Mouse (Mus musculus) MEL (cell line): ENCODE results near the gene Iqschfp. TPM values are rescaled to one million over a fixed set of nuclear protein-coding genes. Genes with fewer than 3 reads are reported as not detected.

ENCODE experiments used
- DNase-seq: peaks from one replicate; pipeline ENCODE4 v3.0.0; 2011; ENCODE audit warnings: low read depth, low spot score
- H3K27ac ChIP-seq: 2 replicates; pipeline ENCODE4 v1.5.1; 2012; ENCODE audit warnings: low read depth, mild to moderate bottlenecking, control low read depth, low read length, moderate library complexity; ENCODE audit not compliant: control insufficient read depth
- H3K27me3 ChIP-seq, 2 experiments: fragments of 150-350 bp in 1 of 2; sonication (generic) in 1 of 2; 2 replicates each; pipeline ENCODE4 v1.6.1; 2012; ENCODE audit warnings: low read length in 2 of 2, mild to moderate bottlenecking in 2 of 2, improper control_type of control experiment in 1 of 2, moderate library complexity in 1 of 2; ENCODE audit not compliant: insufficient read depth in 2 of 2, control insufficient read depth in 1 of 2
- H3K36me3 ChIP-seq, 2 experiments: 2 replicates each; pipeline ENCODE4 v1.6.1; 2012 to 2014; ENCODE audit warnings: low read length in 2 of 2, improper control_type of control experiment in 1 of 2, inconsistent platforms in 1 of 2, mild to moderate bottlenecking in 1 of 2; ENCODE audit not compliant: insufficient read depth in 2 of 2, control insufficient read depth in 1 of 2
- H3K4me1 ChIP-seq, 2 experiments: fragments of 150-350 bp in 1 of 2; sonication (generic) in 1 of 2; 2 replicates each; pipeline ENCODE4 v1.6.1; 2012; ENCODE audit warnings: low read length in 2 of 2, improper control_type of control experiment in 1 of 2, mild to moderate bottlenecking in 1 of 2; ENCODE audit not compliant: insufficient read depth in 2 of 2, control insufficient read depth in 1 of 2
- H3K4me3 ChIP-seq, 2 experiments: fragments of 150-350 bp in 1 of 2; sonication (generic) in 1 of 2; 2 replicates each; pipeline ENCODE4 v1.5.1; 2012; ENCODE audit warnings: low read depth in 2 of 2, low read length in 2 of 2, mild to moderate bottlenecking in 2 of 2, moderate library complexity in 2 of 2, control low read depth in 1 of 2, improper control_type of control experiment in 1 of 2; ENCODE audit not compliant: control insufficient read depth in 1 of 2, insufficient read depth in 1 of 2
- H3K79me2 ChIP-seq: 2 replicates; pipeline ENCODE4 v1.6.1; 2012; ENCODE audit warnings: mild to moderate bottlenecking, low read length, moderate library complexity; ENCODE audit not compliant: control insufficient read depth, poor library complexity, insufficient read depth
- H3K9ac ChIP-seq: 2 replicates; pipeline ENCODE4 v1.6.1; 2012; ENCODE audit warnings: low read depth, mild to moderate bottlenecking, control low read depth, low read length, moderate library complexity; ENCODE audit not compliant: control insufficient read depth, poor library complexity, severe bottlenecking
- H3K9me3 ChIP-seq: fragments of 150-350 bp; sonication (generic); replicated peaks from 2 replicates; pipeline ENCODE4 v1.6.1; 2012; ENCODE audit warnings: mild to moderate bottlenecking, low read length, improper control_type of control experiment, moderate library complexity; ENCODE audit not compliant: insufficient read depth
- E2F4 ChIP-seq: IDR thresholded peaks from 2 replicates; pipeline ENCODE4 v1.6.1; 2011; ENCODE audit warnings: low read depth, low read length, improper control_type of control experiment, borderline replicate concordance
- GATA1 ChIP-seq: IDR thresholded peaks from 2 replicates; pipeline ENCODE4 v1.6.1; 2011; ENCODE audit warnings: low read depth, low read length, improper control_type of control experiment
- HCFC1 ChIP-seq: IDR thresholded peaks from 2 replicates; pipeline ENCODE4 v1.6.1; 2012; ENCODE audit warnings: low read depth, mild to moderate bottlenecking, inconsistent platforms, low read length, improper control_type of control experiment, moderate library complexity
- MAFK ChIP-seq: IDR thresholded peaks from 2 replicates; pipeline ENCODE4 v1.6.1; 2011; ENCODE audit warnings: low read depth, mild to moderate bottlenecking, low read length, improper control_type of control experiment, borderline replicate concordance
- MEF2A ChIP-seq: IDR thresholded peaks from 2 replicates; pipeline ENCODE4 v1.6.1; 2014; ENCODE audit warnings: low read depth, mild to moderate bottlenecking, inconsistent platforms, low read length, improper control_type of control experiment; ENCODE audit not compliant: poor library complexity, insufficient replicate concordance, severe bottlenecking; ENCODE audit errors: extremely low read depth
- MXI1 ChIP-seq: IDR thresholded peaks from 2 replicates; pipeline ENCODE4 v1.6.1; 2011; ENCODE audit warnings: mild to moderate bottlenecking, low read depth, low read length, improper control_type of control experiment
- NELFE ChIP-seq: IDR thresholded peaks from 2 replicates; pipeline ENCODE4 v1.6.1; 2011; ENCODE audit warnings: low read depth, low read length, improper control_type of control experiment
- POLR2A ChIP-seq, 2 experiments: IDR thresholded peaks; 2 replicates each; pipeline ENCODE4 v1.6.1; 2011 to 2012; ENCODE audit warnings: low read length in 2 of 2, mild to moderate bottlenecking in 2 of 2, control low read depth in 1 of 2, improper control_type of control experiment in 1 of 2, low read depth in 1 of 2, moderate library complexity in 1 of 2; ENCODE audit not compliant: control insufficient read depth in 1 of 2, insufficient read depth in 1 of 2, poor library complexity in 1 of 2
- POLR2AphosphoS2 ChIP-seq: IDR thresholded peaks from 2 replicates; pipeline ENCODE4 v1.6.1; 2011; ENCODE audit warnings: low read length, improper control_type of control experiment
- POLR2AphosphoS5 ChIP-seq: IDR thresholded peaks from 2 replicates; pipeline ENCODE4 v1.6.1; 2012; ENCODE audit warnings: low read depth, borderline replicate concordance, mild to moderate bottlenecking, inconsistent platforms, low read length, moderate library complexity, mixed read lengths
- SIN3A ChIP-seq: IDR thresholded peaks from 2 replicates; pipeline ENCODE4 v1.6.1; 2012; ENCODE audit warnings: low read length, improper control_type of control experiment, inconsistent platforms
- TAL1 ChIP-seq: IDR thresholded peaks from 2 replicates; pipeline ENCODE4 v1.6.1; 2012; ENCODE audit warnings: mild to moderate bottlenecking, inconsistent platforms, low read length, moderate library complexity, mixed read lengths
- UBTF ChIP-seq: IDR thresholded peaks from 2 replicates; pipeline ENCODE4 v1.6.1; 2012; ENCODE audit warnings: low read depth, mild to moderate bottlenecking, inconsistent platforms, low read length, improper control_type of control experiment, moderate library complexity, borderline replicate concordance; ENCODE audit not compliant: insufficient read depth
- ZMIZ1 ChIP-seq: IDR thresholded peaks from 2 replicates; pipeline ENCODE4 v1.6.1; 2012; ENCODE audit warnings: low read depth, mild to moderate bottlenecking, inconsistent platforms, low read length, improper control_type of control experiment, moderate library complexity
- polyA plus RNA-seq, 2 experiments: library from polyadenylated mRNA; stranded (reverse) in 1 of 2; unstranded in 1 of 2; fragments of >175 nt in 1 of 2; fragments of >200 nt in 1 of 2; gene quantifications; 2 replicates each; pipeline versions ENCODE4 v1.2.1 to v1.2.4; 2012; ENCODE audit warnings: low replicate concordance in 2 of 2, low read depth in 1 of 2; ENCODE audit not compliant: insufficient read length in 2 of 2, insufficient read depth in 1 of 2, missing spikeins in 1 of 2
- total RNA-seq: library from RNA; depleted of rRNA; stranded (reverse); fragments of 300-350 nt; gene quantifications from 2 replicates; pipeline ENCODE4 v1.2.3, GENCODE M21; 2012

Iqschfp gene
- total and polyA plus RNA-seq, 3 experiments: not detected

DNA sequence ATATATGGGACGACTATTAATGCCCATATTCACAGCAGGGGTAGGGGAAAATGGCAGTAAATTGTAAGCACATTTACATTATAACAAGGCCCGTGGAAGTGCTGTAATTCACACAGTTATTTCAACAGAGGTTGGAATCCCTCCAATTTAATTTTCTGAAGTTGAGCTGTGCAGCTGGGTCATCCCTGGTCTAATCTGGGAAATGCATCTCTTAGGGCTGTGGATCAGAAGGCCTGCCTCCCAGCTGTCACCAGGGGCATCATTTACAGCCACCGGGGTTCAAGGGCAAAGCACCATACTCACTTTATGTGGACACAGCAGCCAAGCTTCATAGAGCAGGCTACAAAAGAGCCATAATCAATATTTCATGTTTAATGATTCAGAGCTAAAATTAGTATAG is 144.1 kb downstream of the Iqschfp start:
- Histone ChIP-seq H3K79me2 (no peaks in the 10 kb centered on the region), H3K9me3 (no peaks in the 10 kb centered on the region), H3K36me3 (no peaks in the 10 kb centered on the region), H3K4me1 (no peaks in the 10 kb centered on the region), H3K9ac (no peak overlapping the region), H3K27ac (no peak overlapping the region)
- DNase-seq: no peak
- TF ChIP-seq GATA1 (no peak), MEF2A (no peak), POLR2AphosphoS2 (no peak), TAL1 (no peak), UBTF (no peak), HCFC1 (no peak), MAFK (no peak), NELFE (no peak)
- TF ChIP-seq, all 39 proteins: peak for 0
- Histone ChIP-seq H3K27me3 (no peaks in the 10 kb centered on the region), H3K4me3 (no peak overlapping the region)

DNA sequence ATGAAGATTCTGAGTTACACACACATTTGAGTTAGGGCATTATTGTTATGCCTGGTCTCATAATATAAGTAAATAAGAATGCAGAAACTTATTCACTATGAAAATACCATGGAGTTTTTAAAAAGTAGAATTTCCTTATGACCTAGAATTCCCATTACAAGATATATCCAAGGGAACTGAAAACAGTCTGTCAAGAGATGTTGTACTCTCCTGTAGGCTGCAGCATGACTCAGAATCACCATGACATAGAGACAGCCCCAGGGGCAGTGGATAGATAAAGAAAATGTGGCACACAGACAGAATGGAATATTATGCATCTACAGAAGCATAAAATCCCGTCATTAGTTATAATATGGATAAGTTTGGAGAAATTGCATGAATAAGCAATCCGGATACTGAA is 150.9 kb downstream of the Iqschfp start:
- Histone ChIP-seq H3K4me3 (no peak overlapping the region), H3K9me3 (no peaks in the 10 kb centered on the region), H3K36me3 (no peaks in the 10 kb centered on the region), H3K79me2 (no peaks in the 10 kb centered on the region), H3K4me1 (no peaks in the 10 kb centered on the region), H3K27ac (no peak overlapping the region), H3K9ac (no peak overlapping the region), H3K27me3 (0 out of 4 replicates have a peak, but pooled peaks cover 0 to 2% of the 10 kb centered on the region in 2 experiments)
- TF ChIP-seq UBTF (no peak), E2F4 (no peak), HCFC1 (no peak), MXI1 (no peak), POLR2A (IDR thresholded peaks at IDR 0.05; ENCODE audit: control insufficient read depth in 1 of 2, insufficient read depth in 1 of 2, low read depth in 1 of 2, low read length in 2 of 2, poor library complexity in 1 of 2) (no peak), SIN3A (no peak), POLR2AphosphoS2 (no peak), POLR2AphosphoS5 (no peak), ZMIZ1 (no peak)
- DNase-seq: no peak
